Mouse (Mus musculus) MEL (cell line): ENCODE data around the gene Dsp. TPM values are rescaled to one million over a fixed set of nuclear protein-coding genes. Genes with fewer than 3 reads are reported as not detected.

Experiments used
- DNase-seq: peaks from one replicate; pipeline ENCODE4 v3.0.0; 2011; ENCODE audit warnings: low read depth, low spot score
- H3K27ac ChIP-seq: 2 replicates; pipeline ENCODE4 v1.5.1; 2012; ENCODE audit warnings: low read depth, mild to moderate bottlenecking, control low read depth, low read length, moderate library complexity; ENCODE audit not compliant: control insufficient read depth
- H3K27me3 ChIP-seq, 2 experiments: fragments of 150-350 bp in 1 of 2; sonication (generic) in 1 of 2; 2 replicates each; pipeline ENCODE4 v1.6.1; 2012; ENCODE audit warnings: low read length in 2 of 2, mild to moderate bottlenecking in 2 of 2, improper control_type of control experiment in 1 of 2, moderate library complexity in 1 of 2; ENCODE audit not compliant: insufficient read depth in 2 of 2, control insufficient read depth in 1 of 2
- H3K36me3 ChIP-seq, 2 experiments: 2 replicates each; pipeline ENCODE4 v1.6.1; 2012 to 2014; ENCODE audit warnings: low read length in 2 of 2, improper control_type of control experiment in 1 of 2, inconsistent platforms in 1 of 2, mild to moderate bottlenecking in 1 of 2; ENCODE audit not compliant: insufficient read depth in 2 of 2, control insufficient read depth in 1 of 2
- H3K4me1 ChIP-seq, 2 experiments: fragments of 150-350 bp in 1 of 2; sonication (generic) in 1 of 2; 2 replicates each; pipeline ENCODE4 v1.6.1; 2012; ENCODE audit warnings: low read length in 2 of 2, improper control_type of control experiment in 1 of 2, mild to moderate bottlenecking in 1 of 2; ENCODE audit not compliant: insufficient read depth in 2 of 2, control insufficient read depth in 1 of 2
- H3K4me3 ChIP-seq, 2 experiments: fragments of 150-350 bp in 1 of 2; sonication (generic) in 1 of 2; 2 replicates each; pipeline ENCODE4 v1.5.1; 2012; ENCODE audit warnings: low read depth in 2 of 2, low read length in 2 of 2, mild to moderate bottlenecking in 2 of 2, moderate library complexity in 2 of 2, control low read depth in 1 of 2, improper control_type of control experiment in 1 of 2; ENCODE audit not compliant: control insufficient read depth in 1 of 2, insufficient read depth in 1 of 2
- H3K79me2 ChIP-seq: 2 replicates; pipeline ENCODE4 v1.6.1; 2012; ENCODE audit warnings: mild to moderate bottlenecking, low read length, moderate library complexity; ENCODE audit not compliant: control insufficient read depth, poor library complexity, insufficient read depth
- H3K9ac ChIP-seq: 2 replicates; pipeline ENCODE4 v1.6.1; 2012; ENCODE audit warnings: low read depth, mild to moderate bottlenecking, control low read depth, low read length, moderate library complexity; ENCODE audit not compliant: control insufficient read depth, poor library complexity, severe bottlenecking
- H3K9me3 ChIP-seq: fragments of 150-350 bp; sonication (generic); replicated peaks from 2 replicates; pipeline ENCODE4 v1.6.1; 2012; ENCODE audit warnings: mild to moderate bottlenecking, low read length, improper control_type of control experiment, moderate library complexity; ENCODE audit not compliant: insufficient read depth
- CHD1 ChIP-seq: IDR thresholded peaks from 2 replicates; pipeline ENCODE4 v1.6.1; 2012; ENCODE audit warnings: low read depth, mild to moderate bottlenecking, inconsistent platforms, low read length, improper control_type of control experiment
- CTCF ChIP-seq, 3 experiments: IDR thresholded peaks in 2 of 3; conservative IDR thresholded peaks in 1 of 3; 2 replicates each; pipeline ENCODE4 v1.5.1; 2011 to 2012; ENCODE audit warnings: low read length in 3 of 3, low read depth in 2 of 3, mild to moderate bottlenecking in 2 of 3, improper control_type of control experiment in 1 of 3, inconsistent platforms in 1 of 3, mixed read lengths in 1 of 3, moderate library complexity in 1 of 3; ENCODE audit not compliant: control insufficient read depth in 1 of 3, insufficient read depth in 1 of 3, poor library complexity in 1 of 3, severe bottlenecking in 1 of 3
- E2F4 ChIP-seq: IDR thresholded peaks from 2 replicates; pipeline ENCODE4 v1.6.1; 2011; ENCODE audit warnings: low read depth, low read length, improper control_type of control experiment, borderline replicate concordance
- ELF1 ChIP-seq: IDR thresholded peaks from 2 replicates; pipeline ENCODE4 v1.6.1; 2014; ENCODE audit warnings: low read depth, mild to moderate bottlenecking, inconsistent platforms, low read length, improper control_type of control experiment, moderate library complexity
- EP300 ChIP-seq, 2 experiments: IDR thresholded peaks; 2 replicates each; pipeline ENCODE4 v1.6.1; 2011; ENCODE audit warnings: improper control_type of control experiment in 2 of 2, low read length in 2 of 2, low read depth in 1 of 2, mild to moderate bottlenecking in 1 of 2
- ETS1 ChIP-seq: IDR thresholded peaks from 2 replicates; pipeline ENCODE4 v1.6.1; 2012; ENCODE audit warnings: low read depth, mild to moderate bottlenecking, inconsistent platforms, low read length, improper control_type of control experiment, moderate library complexity
- HCFC1 ChIP-seq: IDR thresholded peaks from 2 replicates; pipeline ENCODE4 v1.6.1; 2012; ENCODE audit warnings: low read depth, mild to moderate bottlenecking, inconsistent platforms, low read length, improper control_type of control experiment, moderate library complexity
- JUND ChIP-seq: IDR thresholded peaks from 2 replicates; pipeline ENCODE4 v1.6.1; 2011; ENCODE audit warnings: low read depth, mild to moderate bottlenecking, improper control_type of control experiment, low read length
- KAT2A ChIP-seq: conservative IDR thresholded peaks from 2 replicates; pipeline ENCODE4 v1.6.1; 2012; ENCODE audit warnings: low read depth, low read length, improper control_type of control experiment, inconsistent platforms
- MXI1 ChIP-seq: IDR thresholded peaks from 2 replicates; pipeline ENCODE4 v1.6.1; 2011; ENCODE audit warnings: mild to moderate bottlenecking, low read depth, low read length, improper control_type of control experiment
- MYB ChIP-seq: IDR thresholded peaks from 2 replicates; pipeline ENCODE4 v1.6.1; 2011; ENCODE audit warnings: mild to moderate bottlenecking, low read depth, low read length, improper control_type of control experiment
- NRF1 ChIP-seq: IDR thresholded peaks from 2 replicates; pipeline ENCODE4 v1.6.1; 2014; ENCODE audit warnings: low read depth, mild to moderate bottlenecking, inconsistent platforms, low read length, improper control_type of control experiment, moderate library complexity; ENCODE audit not compliant: poor library complexity, insufficient read depth, severe bottlenecking
- POLR2AphosphoS5 ChIP-seq: IDR thresholded peaks from 2 replicates; pipeline ENCODE4 v1.6.1; 2012; ENCODE audit warnings: low read depth, borderline replicate concordance, mild to moderate bottlenecking, inconsistent platforms, low read length, moderate library complexity, mixed read lengths
- RCOR1 ChIP-seq: IDR thresholded peaks from 2 replicates; pipeline ENCODE4 v1.6.1; 2012; ENCODE audit warnings: low read depth, mild to moderate bottlenecking, inconsistent platforms, low read length, improper control_type of control experiment
- TCF12 ChIP-seq: IDR thresholded peaks from 2 replicates; pipeline ENCODE4 v1.6.1; 2014; ENCODE audit warnings: low read depth, mild to moderate bottlenecking, inconsistent platforms, low read length, improper control_type of control experiment, moderate library complexity
- UBTF ChIP-seq: IDR thresholded peaks from 2 replicates; pipeline ENCODE4 v1.6.1; 2012; ENCODE audit warnings: low read depth, mild to moderate bottlenecking, inconsistent platforms, low read length, improper control_type of control experiment, moderate library complexity, borderline replicate concordance; ENCODE audit not compliant: insufficient read depth
- USF1 ChIP-seq: IDR thresholded peaks from 2 replicates; pipeline ENCODE4 v1.6.1; 2014; ENCODE audit warnings: low read depth, mild to moderate bottlenecking, inconsistent platforms, low read length, improper control_type of control experiment, moderate library complexity
- USF2 ChIP-seq, 2 experiments: IDR thresholded peaks; 2 replicates each; pipeline ENCODE4 v1.6.1; 2011 to 2012; ENCODE audit warnings: improper control_type of control experiment in 2 of 2, low read length in 2 of 2, borderline replicate concordance in 1 of 2, inconsistent platforms in 1 of 2, low read depth in 1 of 2, mild to moderate bottlenecking in 1 of 2; ENCODE audit not compliant: insufficient read depth in 1 of 2
- ZKSCAN1 ChIP-seq: IDR thresholded peaks from 2 replicates; pipeline ENCODE4 v1.6.1; 2012; ENCODE audit warnings: low read depth, mild to moderate bottlenecking, inconsistent platforms, low read length, improper control_type of control experiment, moderate library complexity
- ZNF384 ChIP-seq: IDR thresholded peaks from 2 replicates; pipeline ENCODE4 v1.6.1; 2012; ENCODE audit warnings: low read depth, mild to moderate bottlenecking, inconsistent platforms, low read length, improper control_type of control experiment
- polyA plus RNA-seq, 2 experiments: library from polyadenylated mRNA; stranded (reverse) in 1 of 2; unstranded in 1 of 2; fragments of >175 nt in 1 of 2; fragments of >200 nt in 1 of 2; gene quantifications; 2 replicates each; pipeline versions ENCODE4 v1.2.1 to v1.2.4; 2012; ENCODE audit warnings: low replicate concordance in 2 of 2, low read depth in 1 of 2; ENCODE audit not compliant: insufficient read length in 2 of 2, insufficient read depth in 1 of 2, missing spikeins in 1 of 2
- total RNA-seq: library from RNA; depleted of rRNA; stranded (reverse); fragments of 300-350 nt; gene quantifications from 2 replicates; pipeline ENCODE4 v1.2.3, GENCODE M21; 2012; rRNA removed

Dsp gene
- total RNA-seq (not detected in 2 replicates), polyA plus RNA-seq (not detected)

GRCm38 (mm10) chr13:38151069-38151588, at the start of gene Dsp:
TSS of gene Dsp (plus strand) at chr13:38151294.
- H3K9ac ChIP-seq, result no peak within 1 kb of the TSS
- peaks cover 8 to 9% of the 10 kb centered on the region in 2 experiments for H3K27me3 ChIP-seq
- no peak within 1 kb of the TSS for H3K4me3 ChIP-seq
- TF ChIP-seq UBTF (no peak), USF1 (no peak), USF2 (IDR thresholded peaks at IDR 0.05; ENCODE audit: borderline replicate concordance in 1 of 2, insufficient read depth in 1 of 2, low read depth in 1 of 2, low read length in 2 of 2) (no peak), KAT2A (no peak), ZNF384 (no peak), EP300 (IDR thresholded peaks at IDR 0.05; ENCODE audit: low read depth in 1 of 2, low read length in 2 of 2) (no peak), POLR2AphosphoS5 (no peak), RCOR1 (no peak), JUND (no peak), MYB (no peak), TCF12 (no peak), E2F4 (no peak), ELF1 (no peak), CTCF (IDR thresholded peaks at IDR 0.05 in 2 of 3, conservative IDR thresholded peaks at IDR 0.05 in 1 of 3; ENCODE audit: control insufficient read depth in 1 of 3, insufficient read depth in 1 of 3, low read depth in 2 of 3, low read length in 3 of 3, poor library complexity in 1 of 3, severe bottlenecking in 1 of 3) (no peak), ETS1 (no peak), NRF1 (no peak), MXI1 (no peak)
- DNase-seq, result no peak
- no peaks in the 10 kb centered on the region for H3K36me3 ChIP-seq
- H3K4me1 ChIP-seq, result no peaks in the 10 kb centered on the region
- no peaks in the 10 kb centered on the region for H3K79me2 ChIP-seq
- H3K27ac ChIP-seq, result no peak within 1 kb of the TSS
- H3K9me3 ChIP-seq, result no peaks in the 10 kb centered on the region

- Histone ChIP-seq H3K4me3 (no peak overlapping the region), H3K36me3 (no peaks in the 10 kb centered on the region), H3K4me1 (no peaks in the 10 kb centered on the region), H3K27me3 (peaks cover 16 to 18% of the 10 kb centered on the region in 2 experiments), H3K9me3 (no peaks in the 10 kb centered on the region), H3K27ac (no peak overlapping the region), H3K9ac (no peak overlapping the region), H3K79me2 (no peaks in the 10 kb centered on the region)
- no peak for TF ChIP-seq ELF1
- TF ChIP-seq HCFC1, result no peak
- no peak for TF ChIP-seq CHD1
- TF ChIP-seq ZKSCAN1, result no peak
- DNase-seq, result no peak
Measured at GRCm38 (mm10) chr13:38103406-38103805, 47.7 kb upstream of the Dsp start.
